Mouse (Mus musculus) gastrocnemius, postnatal 36 days (tissue): ENCODE results near the gene Defb42. TPM values are rescaled to one million over a fixed set of nuclear protein-coding genes. Genes with fewer than 3 reads are reported as not detected.

Experiments
- DNase-seq, 2 experiments: peaks; one replicate each; pipeline ENCODE4 v3.0.0; 2022
- intact Hi-C: fragments of 180-260 bp; cut with DNase I; formaldehyde crosslinking; loops from one replicate; pipeline ENCODE4 v1.15.1; 2025
- long read RNA-seq, 2 experiments: library from polyadenylated mRNA; stranded (forward); transcript quantifications; one replicate each; pipeline ENCODE4 v2.0.0; 2021
- total RNA-seq, 2 experiments: library from RNA; stranded (reverse); gene quantifications; 2 replicates each; pipeline ENCODE4 v1.2.3; 2021

Defb42 gene
- total RNA-seq = not detected
- long read RNA-seq, experiment 1 = 0 reads
- long read RNA-seq, experiment 2 = 0 reads

- intact Hi-C loops = no loop called here
Measured at GRCm38 (mm10) chr14:63046691-63047090, at the start of gene Defb42. Gene Defb42, plus strand, starts transcription at chr14:63046991.

GRCm38 (mm10) chr14:62997777-62998176, 49.0 kb upstream of the Defb42 start, which contains the start of gene Defb47:
Gene Defb47, plus strand, starts transcription at chr14:62998077.
- intact Hi-C loops = no loop called here
- no peak for DNase-seq

More at GRCm38 (mm10) chr14:63046691-63047090, at the start of gene Defb42:
- no peak for DNase-seq

- DNase-seq = no peak
- intact Hi-C loops = no loop called here
Measured at GRCm38 (mm10) chr14:62998977-62999376, 47.8 kb upstream of the Defb42 start.

- intact Hi-C loops = no loop called here
Measured at GRCm38 (mm10) chr14:63002588-63002987, 44.2 kb upstream of the Defb42 start.

GRCm38 (mm10) chr14:63011471-63011870, 35.3 kb upstream of the Defb42 start, which contains the start of gene Defb43:
Gene Defb43, plus strand, starts transcription at chr14:63011771.
- intact Hi-C loops = no loop called here
- DNase-seq = no peak

More at GRCm38 (mm10) chr14:63002588-63002987, 44.2 kb upstream of the Defb42 start:
- no peak for DNase-seq

- intact Hi-C loops = no loop called here
Measured at GRCm38 (mm10) chr14:63013082-63013481, 33.7 kb upstream of the Defb42 start.

GRCm38 (mm10) chr14:63014667-63015066, 32.1 kb upstream of the Defb42 start:
- intact Hi-C loops = no loop called here
- DNase-seq = no peak

More at GRCm38 (mm10) chr14:63013082-63013481, 33.7 kb upstream of the Defb42 start:
- no peak for DNase-seq

GRCm38 (mm10) chr14:63020524-63021156, 26.2 kb upstream of the Defb42 start:
- DNase-seq = no peak
- intact Hi-C loops = no loop called here

- intact Hi-C loops = no loop called here
- DNase-seq = no peak
Measured at GRCm38 (mm10) chr14:63049910-63050370, 3.1 kb downstream of the Defb42 start, which contains the start of gene Defb30. Gene Defb30, minus strand, starts transcription at chr14:63049960.

- peak; percentile 14 to 46 for DNase-seq
- intact Hi-C loops = no loop called here
Measured at GRCm38 (mm10) chr14:63050769-63051168, 4.0 kb downstream of the Defb42 start.

- intact Hi-C loops = no loop called here
Measured at GRCm38 (mm10) chr14:63054729-63055128, 7.9 kb downstream of the Defb42 start.

GRCm38 (mm10) chr14:63060361-63060760, 13.6 kb downstream of the Defb42 start:
- intact Hi-C loops = no loop called here
- no peak for DNase-seq

More at GRCm38 (mm10) chr14:63054729-63055128, 7.9 kb downstream of the Defb42 start:
- DNase-seq = no peak

GRCm38 (mm10) chr14:63062184-63062583, 15.4 kb downstream of the Defb42 start:
- intact Hi-C loops = no loop called here
- no peak for DNase-seq

- intact Hi-C loops = no loop called here
- no peak for DNase-seq
Measured at GRCm38 (mm10) chr14:63065391-63065790, 18.6 kb downstream of the Defb42 start.

GRCm38 (mm10) chr14:63066630-63067310, 20.0 kb downstream of the Defb42 start:
- peak in 1 of 2 experiments; percentile 48 for DNase-seq
- intact Hi-C loops = no loop called here

GRCm38 (mm10) chr14:63067708-63068107, 20.9 kb downstream of the Defb42 start:
- intact Hi-C loops = no loop called here
- no peak for DNase-seq

Other genes starting within 250 kb of the Defb42 start
- 1 to 10 TPM; 5.9 TPM for gene Wdfy2, start 209.3 kb upstream of the Defb42 start, total RNA-seq
- not detected for gene Defb48, start 62.5 kb upstream of the Defb42 start, total RNA-seq
- not detected for gene Defb47, start 48.9 kb upstream of the Defb42 start, total RNA-seq
- not detected for gene Defb43, start 35.2 kb upstream of the Defb42 start, total RNA-seq
- gene Defb30, start 3.0 kb downstream of the Defb42 start, total RNA-seq = not detected